Mouse (Mus musculus): ENCODE measurements at regions not wholly inside any gene's neighbourhood (a gene's known extent, or its start where the extent isn't known, plus 50 kb on each side); places are given as distances from the start of the nearest gene placed in this dataset.
"Not testable (repeated sequence)": the region's sequence is repeated elsewhere in the genome, so short reads cannot be mapped to it uniquely, and the experiment has no call there.

- no peak for DNase-seq (ENCODE audit: low spot score in 2 of 2)
Measured at GRCm38 (mm10) chr11:7812436-7812835, 598.7 kb upstream of the Igfbp3 start.

GRCm38 (mm10) chr11:7809741-7810140 is 596.0 kb upstream of the Igfbp3 start:
- DNase-seq (ENCODE audit: low spot score in 2 of 2), result no peak

DNA sequence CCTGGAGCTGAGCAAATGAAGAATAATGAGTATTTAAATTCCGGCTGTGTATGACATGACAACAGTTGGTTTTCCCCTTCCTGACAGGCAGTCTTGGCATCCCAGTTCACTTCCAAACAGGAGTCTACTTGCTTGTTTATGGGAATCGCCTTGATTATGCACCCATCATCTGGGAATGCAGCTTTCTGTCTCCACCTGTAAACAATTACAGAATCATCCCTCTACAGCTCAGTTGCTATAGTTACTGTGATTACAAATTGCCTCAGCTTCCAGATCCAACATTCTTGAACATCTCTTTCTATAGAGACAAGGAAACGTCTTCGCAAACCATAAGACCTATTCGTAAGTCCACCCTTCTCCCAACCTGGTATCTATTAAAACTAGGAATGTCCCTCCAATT is 582.6 kb upstream of the Igfbp3 start:
- DNase-seq (ENCODE audit: low spot score in 2 of 2), result no peak

- DNase-seq (ENCODE audit: low spot score in 2 of 2), result no peak
Measured at GRCm38 (mm10) chr11:7794206-7794605, 580.5 kb upstream of the Igfbp3 start.

DNA sequence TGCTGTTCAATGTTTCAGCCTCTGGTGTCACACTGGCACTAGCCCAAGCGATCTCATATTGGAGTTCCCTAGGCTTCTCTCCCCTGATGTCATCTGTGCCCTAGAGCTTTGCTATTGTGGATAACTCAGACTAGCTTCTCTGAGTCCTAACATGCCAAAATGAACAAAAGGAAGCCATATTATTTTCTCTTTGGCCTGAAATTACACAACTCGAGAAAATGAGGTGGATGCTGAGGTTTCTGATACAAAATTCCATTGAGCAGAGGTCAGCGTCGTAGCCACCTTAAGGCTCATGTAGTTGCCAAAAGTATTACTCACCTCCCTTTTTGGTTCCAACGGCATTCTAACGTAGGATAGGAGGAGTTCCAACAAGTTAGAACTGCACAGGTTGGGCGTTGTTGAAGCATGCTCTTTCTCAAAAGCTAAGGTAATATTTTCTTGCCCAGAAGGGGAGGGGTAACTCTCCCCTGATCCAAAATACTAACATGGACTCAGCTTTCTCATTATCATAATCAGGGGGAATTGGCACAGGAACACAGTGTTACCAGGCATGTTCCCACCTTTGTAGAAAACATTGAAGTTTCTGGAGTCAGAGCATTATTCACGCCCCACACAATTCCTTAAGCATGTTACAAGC is 566.9 kb upstream of the Igfbp3 start:
- no peak for DNase-seq (ENCODE audit: low spot score in 2 of 2)

GRCm38 (mm10) chr11:7775361-7775760 is 561.6 kb upstream of the Igfbp3 start:
- not testable (repeated sequence) for DNase-seq (ENCODE audit: low spot score in 2 of 2)

DNA sequence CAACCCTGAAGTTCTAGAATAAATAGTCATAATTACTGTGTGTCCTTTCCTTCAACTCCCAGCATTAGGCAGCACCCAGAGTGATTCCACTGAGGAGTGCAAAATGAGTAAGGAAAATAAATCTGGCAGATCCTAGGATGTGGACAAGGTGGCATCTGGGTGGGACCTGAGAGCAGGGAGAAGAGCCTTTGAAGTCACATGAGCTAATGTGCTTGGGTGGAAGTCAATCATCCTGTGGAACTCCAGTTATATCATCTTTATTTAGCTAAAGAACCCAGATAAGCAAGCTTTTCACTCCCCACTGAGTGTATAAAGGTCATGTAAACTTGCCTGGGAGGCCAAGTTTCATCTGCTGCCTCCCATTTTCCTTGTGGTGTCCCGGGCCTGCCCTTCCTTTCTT is 551.6 kb upstream of the Igfbp3 start:
- DNase-seq (ENCODE audit: low spot score in 2 of 2), result no peak

GRCm38 (mm10) chr11:7758862-7759467 is 545.2 kb upstream of the Igfbp3 start:
- DNase-seq (ENCODE audit: low spot score in 2 of 2), result no peak
